Mouse (Mus musculus): ENCODE measurements around the gene Spo11.

The Spo11 gene

DNA sequence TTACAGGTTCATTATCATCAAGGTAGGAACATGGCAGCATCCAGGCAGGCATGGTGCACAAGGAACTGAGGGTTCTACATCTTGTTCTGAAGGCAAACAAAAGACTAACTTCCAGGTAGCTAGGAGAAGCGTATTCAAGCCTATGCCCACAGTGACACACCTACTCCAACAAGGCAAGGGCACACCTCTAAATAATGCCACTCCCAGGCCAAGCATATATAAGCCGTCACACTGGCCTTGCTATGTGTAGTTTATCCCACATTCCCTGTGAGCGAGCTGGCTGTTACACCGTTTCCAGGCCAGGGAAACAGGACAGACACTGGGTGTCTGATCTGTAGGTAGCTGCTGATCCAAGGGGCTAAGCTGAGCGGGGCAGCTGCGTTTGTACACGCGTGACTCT is 33.9 kb downstream of the Spo11 start:
- DNase-seq: no peak

DNA sequence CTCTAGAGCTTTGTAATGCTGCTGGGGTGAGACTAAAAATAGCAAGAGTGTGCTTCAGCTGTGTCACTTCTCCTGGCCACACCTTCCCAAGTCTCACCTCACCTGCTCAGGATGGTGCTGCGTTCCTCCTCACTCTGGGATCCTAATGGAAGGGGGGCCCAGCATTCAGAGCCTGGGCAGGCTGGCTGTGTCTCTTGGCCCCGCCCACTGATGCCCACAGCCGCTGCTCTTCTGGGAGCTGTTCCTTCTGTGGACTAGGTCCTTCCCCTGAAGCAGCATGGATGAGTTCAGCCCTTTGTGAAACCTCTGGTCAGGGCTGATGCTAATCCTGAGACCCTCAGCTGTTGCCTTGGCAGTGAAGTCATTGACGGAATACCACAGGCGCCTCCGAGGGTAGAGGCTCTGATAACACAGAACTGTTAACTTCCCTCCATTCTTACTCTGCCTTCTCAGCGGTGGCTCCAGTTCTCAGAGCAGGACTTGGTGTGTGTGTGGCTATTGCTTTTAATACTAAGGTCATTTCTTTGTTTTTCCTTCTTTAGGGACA is 37.3 kb downstream of the Spo11 start:
- DNase-seq: no peak

DNA sequence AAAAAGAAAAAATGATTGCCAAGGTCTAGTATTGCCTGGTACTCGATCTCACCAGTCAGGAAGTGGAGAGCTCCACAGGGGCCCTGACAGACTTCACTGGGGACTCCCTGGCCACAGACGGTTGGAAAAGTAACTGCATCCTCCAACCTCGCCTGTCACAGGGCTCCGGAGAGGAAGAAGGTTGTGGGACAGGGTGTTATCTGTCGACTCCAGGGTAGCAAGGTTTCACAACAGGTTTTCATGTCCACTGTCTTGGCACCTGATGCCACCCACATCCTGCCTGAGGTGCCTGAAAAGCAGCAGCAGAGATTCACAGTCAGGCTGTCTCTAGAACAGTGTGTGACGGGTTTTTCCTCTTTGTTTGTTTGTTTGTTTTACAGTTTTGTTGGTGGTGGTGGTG is 40.4 kb downstream of the Spo11 start:
- no peak for DNase-seq

DNA sequence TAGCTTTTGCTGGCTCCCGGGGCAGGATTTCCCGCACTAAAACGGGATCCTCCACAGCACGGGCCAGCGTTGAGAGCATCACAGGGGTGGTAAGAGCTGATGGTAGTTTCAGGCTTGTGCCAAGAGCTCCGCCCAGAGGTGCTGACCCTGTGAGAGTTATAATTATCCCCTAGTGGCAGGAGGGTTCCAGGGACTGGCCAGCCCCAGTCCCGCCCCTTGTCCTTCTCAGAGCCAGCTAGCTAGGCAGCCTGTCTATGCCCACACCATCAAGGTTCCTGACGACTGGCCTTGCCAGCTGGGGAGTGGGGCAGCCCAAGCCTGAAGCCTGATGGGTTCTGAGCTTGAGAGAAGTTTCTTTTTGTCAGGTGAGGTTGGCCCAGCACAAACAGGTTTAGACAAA is 41.1 kb downstream of the Spo11 start:
- DNase-seq: no peak

DNA sequence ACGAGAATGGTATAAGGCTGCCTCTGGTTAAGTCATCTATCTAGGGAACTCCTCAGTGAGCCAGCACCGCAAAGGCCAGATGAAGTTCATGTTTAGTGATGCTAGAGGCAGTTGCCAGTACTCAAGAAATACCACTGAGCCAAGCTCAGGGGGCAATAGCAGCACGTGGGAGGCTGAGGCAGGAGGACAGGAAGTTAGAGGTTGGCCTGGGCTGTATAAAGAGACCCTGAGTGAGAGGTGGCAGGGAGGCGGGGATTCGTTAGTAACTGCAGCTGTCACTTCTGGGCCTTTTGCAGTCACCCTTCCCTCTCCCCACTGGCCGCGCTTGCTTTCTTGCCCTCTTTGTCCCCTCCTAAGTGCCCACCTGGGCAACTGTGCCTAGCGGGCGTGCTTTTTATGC is 41.8 kb downstream of the Spo11 start:
- no peak for DNase-seq

DNA sequence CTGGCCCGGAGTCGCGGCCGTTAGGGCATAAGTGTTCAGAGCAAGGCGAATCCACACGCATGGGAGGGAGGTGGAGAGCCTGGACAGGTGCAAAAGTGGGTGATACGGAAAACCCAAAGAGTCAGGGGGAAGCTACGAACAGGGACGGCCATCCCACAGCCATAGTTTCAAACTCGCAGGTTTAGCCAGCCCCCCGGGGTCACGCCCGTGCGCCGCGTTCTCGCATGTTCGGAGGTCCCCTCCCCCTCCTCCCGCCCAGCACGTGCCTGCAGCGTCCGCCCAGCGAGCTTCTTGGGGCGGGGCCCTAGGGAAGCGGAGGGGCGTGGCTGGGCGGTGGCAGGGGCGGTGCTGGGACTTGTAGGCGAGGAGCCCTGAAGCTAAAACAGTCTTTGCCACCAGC is 42.3 kb downstream of the Spo11 start:
- DNase-seq: peak; percentile 80

DNA sequence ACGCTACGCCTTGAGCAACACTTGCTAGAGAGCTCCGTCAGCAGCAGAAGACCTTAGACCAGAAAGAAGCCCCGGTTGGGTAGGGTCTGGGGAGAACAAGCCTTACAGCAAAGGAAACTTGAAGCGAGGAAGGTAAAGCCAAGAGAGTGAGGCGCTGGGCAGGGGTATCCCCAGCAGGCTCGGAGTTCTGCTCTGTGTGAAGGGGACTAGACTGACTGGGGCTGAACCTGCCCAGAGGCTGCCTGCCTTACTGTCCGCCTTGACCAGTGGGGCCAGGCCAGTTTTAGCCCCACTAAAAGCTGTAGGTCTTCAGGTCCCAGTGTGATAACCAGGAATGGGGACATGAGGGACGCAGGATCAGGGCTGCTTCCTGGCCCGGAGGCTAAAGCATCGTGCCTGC is 42.9 kb downstream of the Spo11 start, which contains the start of gene Rbm38:
Gene Rbm38 (plus strand): TSS at position 69 of the 400 bp plus-strand sequence.
- DNase-seq: peak; percentile 17

DNA sequence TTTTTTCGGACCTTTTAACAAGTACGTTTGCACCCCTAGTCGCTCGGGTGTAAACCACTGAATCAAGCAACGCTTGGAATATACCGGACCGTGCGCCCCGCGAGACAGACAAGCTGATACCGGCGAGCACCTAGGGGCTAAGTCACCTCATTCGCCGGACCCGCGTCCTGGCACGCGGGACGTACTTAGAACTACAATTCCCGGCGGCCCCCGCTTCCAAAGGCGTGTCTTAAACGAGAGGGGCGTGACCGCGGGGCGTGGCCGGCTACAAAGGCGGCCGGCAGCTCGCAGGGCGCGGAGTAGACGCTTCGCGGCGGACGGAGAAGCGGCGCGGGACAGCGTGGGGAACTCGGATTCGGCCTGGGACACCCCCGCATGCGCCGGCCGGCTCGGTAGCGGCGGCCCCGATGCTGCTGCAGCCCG is 44.1 kb downstream of the Spo11 start:
- DNase-seq: peak; percentile 93

DNA sequence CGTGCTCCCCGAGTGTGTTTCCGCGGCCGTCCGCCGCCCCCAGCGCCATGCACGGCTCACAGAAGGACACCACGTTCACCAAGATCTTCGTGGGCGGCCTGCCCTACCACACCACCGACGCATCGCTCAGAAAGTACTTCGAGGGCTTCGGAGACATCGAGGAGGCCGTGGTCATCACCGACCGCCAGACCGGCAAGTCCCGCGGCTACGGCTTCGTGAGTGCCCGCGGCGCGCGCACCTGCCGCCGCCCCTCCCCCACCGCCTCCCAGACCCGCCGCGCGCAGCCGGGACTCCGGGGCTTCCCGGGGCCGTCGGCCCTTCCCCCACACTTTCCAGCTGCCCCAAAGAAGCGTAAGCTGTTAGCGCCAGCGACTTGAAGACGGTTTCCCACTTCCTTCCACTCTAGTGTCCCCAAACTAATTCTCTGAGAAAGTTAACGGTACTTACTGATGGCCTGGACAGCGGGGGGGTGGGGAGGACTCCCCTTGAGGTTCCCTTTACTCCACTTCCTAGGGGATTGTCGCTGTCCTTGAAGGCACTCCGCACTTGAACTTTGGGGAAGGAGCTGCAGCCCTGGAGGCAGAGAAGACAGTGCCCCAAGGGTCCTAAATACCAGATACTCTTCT is 44.7 kb downstream of the Spo11 start:
- DNase-seq: no peak

DNA sequence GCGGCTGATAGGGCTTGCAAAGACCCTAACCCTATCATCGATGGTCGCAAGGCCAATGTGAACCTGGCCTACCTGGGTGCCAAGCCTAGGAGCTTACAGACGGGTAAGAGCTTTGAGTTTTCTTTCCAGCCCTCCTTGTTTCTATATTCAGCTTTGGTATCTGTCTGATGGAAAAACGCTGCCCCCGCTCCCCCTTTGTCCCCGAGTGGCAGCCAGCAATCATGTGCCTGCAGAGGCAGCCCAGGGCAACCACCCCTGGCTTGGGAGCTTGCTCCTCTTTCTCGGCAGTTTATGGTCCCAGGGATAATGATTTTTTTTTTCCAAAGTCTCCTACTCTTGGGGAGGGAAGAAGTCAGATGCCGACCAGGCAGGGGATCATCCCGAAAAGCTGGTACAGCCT is 45.3 kb downstream of the Spo11 start:
- no peak for DNase-seq

DNA sequence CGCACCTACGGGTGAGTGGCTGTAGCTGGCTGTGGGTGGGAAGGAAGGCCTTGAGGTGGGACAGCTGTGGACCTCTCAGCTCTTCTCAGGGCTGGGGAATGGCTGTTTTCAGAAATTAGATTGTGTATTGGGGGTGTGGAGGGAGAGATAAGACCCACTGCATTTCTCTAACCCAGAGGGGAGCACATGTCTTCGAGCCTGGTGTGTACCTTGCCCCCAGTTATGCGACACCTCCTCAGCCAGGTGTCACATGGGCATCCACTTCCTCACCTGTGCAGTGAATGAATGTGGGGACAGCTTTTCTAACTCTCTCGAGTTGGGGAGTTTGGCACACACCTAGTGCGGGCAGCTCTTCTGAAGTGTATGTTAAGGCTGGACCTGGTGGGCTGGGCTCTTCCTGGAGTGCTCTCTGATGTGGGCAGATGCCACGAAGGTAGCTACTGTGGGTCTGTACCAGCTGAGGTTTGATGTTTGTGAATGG is 45.9 kb downstream of the Spo11 start:
- DNase-seq: no peak

DNA sequence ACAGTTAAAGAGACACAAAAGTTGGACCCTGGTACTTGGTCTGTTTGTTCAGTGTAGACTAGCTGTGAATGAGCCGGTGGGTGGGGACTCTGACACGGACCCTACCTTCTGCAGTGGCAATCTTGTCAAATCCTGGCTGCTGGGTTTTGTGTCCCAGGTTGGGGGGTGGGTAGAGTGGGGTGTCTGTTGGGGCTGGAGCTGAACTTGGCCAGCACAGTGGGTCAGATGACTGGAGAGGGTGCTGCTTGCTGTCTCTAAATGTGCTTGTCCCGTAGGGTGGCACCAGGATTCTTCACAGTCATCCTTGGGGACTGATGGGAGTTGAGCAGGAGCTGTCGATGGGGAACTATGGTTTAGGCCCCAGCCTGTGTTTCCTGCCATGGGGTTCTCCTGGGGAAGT is 46.5 kb downstream of the Spo11 start:
- no peak for DNase-seq

DNA sequence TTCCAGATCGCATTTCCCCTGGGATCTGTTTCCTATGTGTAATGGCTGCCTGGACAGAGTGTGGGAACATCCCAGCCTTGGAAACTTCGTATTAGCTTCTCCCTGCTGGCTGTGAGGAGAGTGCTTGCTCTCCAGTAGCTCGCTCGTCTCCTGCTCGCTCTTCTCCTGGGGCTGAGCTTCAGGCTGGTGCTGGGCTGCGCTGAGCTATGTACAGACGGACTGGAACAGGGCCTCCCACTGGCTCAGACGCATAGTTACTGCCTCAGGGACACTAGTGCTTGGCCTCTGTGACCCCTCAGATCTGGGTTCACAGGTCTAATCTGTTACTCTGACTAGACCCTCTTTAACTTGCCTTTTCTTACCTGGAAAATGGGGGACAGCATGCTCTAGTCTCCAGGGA is 46.9 kb downstream of the Spo11 start:
- DNase-seq: no peak

DNA sequence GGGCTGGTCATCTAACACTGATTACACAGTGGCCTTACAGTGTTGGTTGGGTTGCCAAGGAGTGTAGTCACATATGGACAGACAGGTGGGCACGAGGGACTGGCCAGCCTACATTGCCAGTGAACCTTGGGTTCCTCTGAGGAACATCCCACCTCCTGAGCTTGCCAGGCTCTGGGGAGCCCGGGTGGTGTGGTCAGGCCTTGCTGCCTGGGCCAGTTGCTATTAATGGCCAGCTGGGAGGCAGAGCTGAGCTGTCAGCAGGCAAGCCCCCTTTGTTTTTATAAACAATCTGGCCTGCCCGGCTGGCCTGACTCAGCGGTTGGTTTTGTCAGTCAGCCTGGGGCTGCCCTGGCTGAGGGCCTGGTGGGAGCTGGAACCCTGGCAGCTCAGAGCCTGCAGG is 47.4 kb downstream of the Spo11 start:
- peak; percentile 21 for DNase-seq

DNA sequence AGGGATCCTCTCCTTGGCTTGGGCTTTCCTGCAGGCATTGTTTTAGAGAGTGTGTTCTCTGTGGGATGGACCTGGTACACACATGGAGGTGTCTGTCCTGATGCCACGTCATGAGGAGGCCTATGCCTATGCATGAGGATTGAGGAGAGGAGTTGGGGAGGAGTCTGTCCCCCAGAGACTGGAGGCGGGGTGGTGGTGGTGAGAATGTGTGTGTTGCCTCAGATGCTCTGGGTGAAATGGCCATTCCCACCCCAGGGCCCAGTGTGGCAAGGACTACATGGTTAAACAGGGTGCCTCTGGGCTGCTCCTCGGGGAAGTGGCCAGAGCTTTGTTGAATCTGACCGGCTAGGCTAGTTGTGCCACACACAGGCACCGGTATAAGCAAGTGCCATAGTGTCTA is 48.8 kb downstream of the Spo11 start:
- DNase-seq: no peak

DNA sequence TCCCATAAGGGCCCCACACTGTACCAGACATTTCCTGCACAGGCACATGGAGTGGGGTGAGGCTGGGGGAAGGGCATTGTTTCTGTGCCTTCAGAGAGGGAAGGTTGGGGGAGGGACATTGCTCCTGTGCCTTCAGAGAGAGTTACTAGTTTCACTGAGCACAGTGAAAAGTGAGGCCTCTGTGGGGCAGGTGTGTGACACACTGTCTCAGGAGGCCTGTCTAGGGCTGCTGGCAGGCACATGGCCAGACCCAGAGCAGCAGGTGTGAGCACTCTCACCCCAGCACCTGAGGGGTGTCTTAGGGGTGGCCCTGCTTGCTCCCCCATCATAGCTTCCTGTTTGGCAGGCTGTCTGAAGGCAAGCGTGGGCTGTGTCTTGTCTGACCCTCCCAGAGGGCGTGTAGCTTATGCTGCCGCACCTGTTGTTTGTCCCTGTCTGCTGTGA is 49.2 kb downstream of the Spo11 start:
- no peak for DNase-seq

DNA sequence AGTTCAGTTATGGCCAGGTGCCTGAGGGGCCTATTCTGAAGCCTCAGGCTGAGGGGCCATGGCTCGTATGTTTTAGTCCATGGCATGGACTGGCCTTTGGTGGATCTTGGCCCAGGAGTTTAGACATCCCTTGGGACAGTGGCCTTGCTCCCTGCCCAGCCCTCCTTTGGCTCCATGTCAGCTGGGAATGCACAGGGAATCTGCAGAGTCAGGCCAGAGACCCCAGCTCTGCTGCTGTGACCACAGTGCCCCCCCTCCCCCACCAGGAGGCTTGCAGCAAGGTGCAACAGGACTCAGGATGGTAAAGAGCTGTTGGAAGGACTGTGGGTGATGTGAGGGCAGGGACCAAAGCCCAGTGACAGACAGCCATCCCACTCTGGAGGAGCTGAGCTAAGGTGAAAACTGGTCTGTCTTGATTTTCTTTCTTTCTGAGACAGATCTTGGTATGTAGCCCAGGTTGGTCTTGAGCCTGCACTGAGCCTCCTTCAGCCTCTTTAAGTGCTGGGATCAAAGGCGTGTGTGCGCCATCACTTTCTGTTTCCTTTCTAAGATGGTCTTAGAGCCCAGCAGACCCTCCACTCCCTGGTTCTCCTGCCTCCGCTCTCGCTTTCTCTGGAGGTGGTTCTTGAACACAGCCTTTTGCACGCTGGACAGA is 49.8 kb downstream of the Spo11 start:
- no peak for DNase-seq

DNA sequence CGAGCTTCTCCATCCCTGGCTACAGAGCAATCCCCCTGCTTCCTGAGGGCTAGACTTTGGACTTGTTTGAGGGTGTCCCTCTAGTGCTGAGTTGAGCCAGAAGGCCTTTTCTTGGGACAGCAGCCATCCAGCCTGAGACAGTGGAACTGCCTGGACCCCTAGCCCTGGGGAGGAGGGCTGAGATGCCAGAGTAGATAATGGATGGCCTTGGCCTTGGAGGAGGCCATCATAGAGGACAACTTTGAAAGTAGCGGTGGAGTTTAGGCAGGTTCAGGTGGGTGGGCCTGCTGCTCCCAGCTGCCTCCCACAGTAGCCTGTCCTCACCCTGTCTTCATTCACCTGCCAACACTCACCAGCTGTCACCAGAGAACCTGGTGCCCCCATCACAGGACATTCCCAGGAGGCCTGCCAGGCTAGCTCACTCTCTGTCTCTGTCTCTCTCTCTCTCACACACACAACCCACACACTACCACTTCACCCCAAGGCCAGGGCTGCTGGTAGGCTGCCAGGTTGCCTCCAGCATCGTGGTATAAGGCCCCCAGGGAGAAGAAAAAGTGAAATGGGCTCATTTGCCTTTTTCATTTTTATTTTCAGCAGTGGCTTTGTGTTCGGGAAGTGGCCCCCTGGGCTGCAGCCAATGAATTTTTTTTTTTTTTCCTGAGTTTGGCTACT is 50.5 kb downstream of the Spo11 start:
- no peak for DNase-seq

DNA sequence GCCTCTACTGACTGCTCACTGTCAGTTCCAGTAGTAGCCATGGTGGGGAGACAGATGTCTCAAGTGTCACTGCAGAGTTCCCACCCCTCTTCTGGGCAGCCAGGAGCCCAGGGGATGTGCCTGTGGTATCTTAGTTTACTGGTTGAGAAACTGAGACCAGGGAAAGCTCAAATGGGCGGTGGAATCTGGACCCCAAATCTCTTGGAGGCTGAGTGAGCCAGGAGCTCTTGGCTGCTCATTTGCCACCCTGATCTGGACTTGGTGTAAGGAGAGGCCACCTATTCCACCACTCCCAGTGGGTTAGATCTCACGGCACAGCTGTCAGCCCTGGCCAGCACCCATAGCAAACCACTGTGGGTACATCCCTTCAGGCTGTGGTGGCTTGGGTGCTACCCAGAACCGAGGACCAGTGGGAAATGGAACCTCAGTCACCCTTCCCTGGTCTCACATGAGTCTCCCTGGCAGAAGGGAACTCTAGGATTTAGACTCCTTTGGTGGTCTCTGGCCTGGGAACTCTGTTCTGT is 51.1 kb downstream of the Spo11 start:
- no peak for DNase-seq

DNA sequence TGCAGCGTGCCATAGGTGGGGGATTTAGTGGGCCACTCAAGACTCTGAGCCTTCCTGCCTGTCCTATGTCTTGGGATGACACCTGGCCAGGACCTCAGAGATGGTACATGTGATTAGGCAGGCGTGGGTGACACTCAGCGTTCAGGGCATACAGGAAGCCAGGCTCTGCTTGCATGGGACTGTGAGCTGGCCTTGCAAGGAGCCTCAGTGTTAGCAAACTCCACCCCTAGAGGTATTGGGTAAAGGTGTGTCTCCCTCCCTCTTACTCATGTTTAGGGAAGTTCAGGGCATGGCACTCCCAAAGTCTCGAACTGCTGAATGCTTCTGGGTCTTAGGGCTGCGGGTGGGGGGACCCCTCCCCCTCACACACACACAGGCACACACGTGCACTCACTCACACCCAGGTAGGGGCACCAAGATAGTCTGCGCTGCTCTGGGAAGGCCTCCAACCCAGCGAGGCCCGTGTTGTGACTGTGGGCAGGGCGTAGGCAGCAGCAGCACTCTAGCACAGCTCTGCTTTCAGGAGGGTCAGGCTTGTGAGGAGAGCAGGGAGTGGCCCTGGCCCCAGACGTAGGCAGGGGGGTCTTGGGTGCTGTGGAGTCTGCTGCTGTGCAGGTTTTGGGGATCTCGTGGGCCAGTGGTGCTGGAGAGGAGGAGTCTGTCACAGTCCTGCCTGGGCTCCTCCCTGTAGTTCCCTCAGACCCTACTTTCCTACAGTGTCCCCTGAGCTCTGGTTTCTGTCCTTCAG is 53.3 kb downstream of the Spo11 start:
- DNase-seq: no peak

DNA sequence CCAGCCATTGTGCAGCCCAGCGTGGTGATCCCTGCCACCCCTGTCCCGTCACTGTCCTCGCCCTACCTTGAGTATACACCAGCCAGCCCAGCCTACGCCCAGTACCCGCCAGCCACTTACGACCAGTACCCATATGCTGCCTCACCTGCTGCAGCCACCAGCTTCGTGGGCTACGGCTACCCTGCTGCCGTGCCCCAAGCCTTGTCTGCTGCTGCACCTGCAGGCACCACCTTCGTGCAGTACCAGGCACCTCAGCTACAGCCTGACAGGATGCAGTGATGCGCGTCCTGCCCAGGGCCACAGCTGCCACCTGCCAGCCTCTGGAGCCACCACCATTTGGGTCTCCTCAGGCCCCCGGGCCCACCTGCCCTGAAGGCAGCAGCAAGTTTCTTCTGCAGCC is 56.0 kb downstream of the Spo11 start:
- DNase-seq: no peak

DNA sequence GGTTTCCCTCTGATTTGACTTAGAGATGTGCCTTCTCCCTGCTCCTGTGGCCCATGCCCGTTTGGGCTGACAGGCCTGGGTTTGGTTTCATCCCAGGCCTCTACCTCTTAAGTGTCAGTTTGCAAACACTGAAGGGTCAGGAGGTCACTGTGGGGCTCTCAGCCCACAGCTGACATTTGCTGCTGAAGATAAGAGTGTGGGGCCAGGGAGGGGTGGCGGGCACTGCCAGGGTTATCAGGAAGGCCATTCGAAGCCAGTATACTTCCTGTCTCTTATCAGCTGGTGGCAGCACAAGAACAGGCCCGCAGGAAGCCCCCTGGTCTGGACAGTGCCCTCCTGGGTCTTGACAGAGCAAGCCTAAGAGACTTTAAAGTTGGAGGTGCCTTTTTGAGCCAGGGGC is 57.5 kb downstream of the Spo11 start:
- no peak for DNase-seq

DNA sequence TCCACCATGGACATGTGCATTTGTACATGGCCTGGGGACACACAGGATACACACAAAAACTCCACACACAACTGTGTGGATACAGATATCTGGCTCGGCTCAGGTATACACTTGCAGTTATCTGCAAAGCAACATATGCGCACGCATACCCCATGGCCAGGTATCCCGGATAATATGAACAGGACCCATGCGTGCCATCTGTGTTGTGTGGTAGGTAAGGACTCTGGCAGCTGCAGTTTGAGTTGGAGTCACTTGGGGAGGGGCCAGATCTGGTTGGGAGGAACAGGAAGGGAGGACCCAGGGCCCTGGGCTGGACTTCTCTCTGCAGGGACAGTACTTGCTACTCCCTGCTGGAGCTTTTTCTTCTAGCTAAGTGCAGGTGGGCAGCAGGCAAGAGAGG is 58.2 kb downstream of the Spo11 start:
- no peak for DNase-seq
